Mouse (Mus musculus): Measurements from ENCODE around the gene Hmx1.
A peak's percentile ranks its signal among the peaks of the same experiment; 100 is the strongest.

- TF ChIP-seq POLR2A (IDR thresholded peaks at IDR 0.05; ENCODE audit: low read depth, low read length) (no peak), CTCF (conservative IDR thresholded peaks at IDR 0.05; ENCODE audit: insufficient read depth, insufficient read length, low read depth, low read length) (peak; percentile 35; the same call in 1 of the 2 replicates)
Observed at GRCm38 (mm10) chr5:35434038-35434437, 45.1 kb downstream of the Hmx1 start.
